Mouse (Mus musculus) heart, postnatal 0 days (tissue): ENCODE data around the gene Nid1. TPM values are rescaled to one million over a fixed set of nuclear protein-coding genes. Genes with fewer than 3 reads are reported as not detected.
"Not testable (repeated sequence)": the region's sequence is repeated elsewhere in the genome, so short reads cannot be mapped to it uniquely, and the experiment has no call there.

ENCODE experiments used
- ATAC-seq: fragments of 200-750 bp; cut with Nextera tagmentation; 2 replicates; pipeline ENCODE4 v1.8.0; 2017; ENCODE audit warnings: low read depth, moderate number of reproducible peaks, moderate library complexity; ENCODE audit not compliant: insufficient read depth
- DNase-seq: peaks from one replicate; pipeline ENCODE4 v3.0.0-alpha.2; 2016; ENCODE audit warnings: low spot score
- H3K27ac ChIP-seq: fragments of 300-500 bp; sonication (generic); 2 replicates; pipeline ENCODE4 v1.5.1; 2014; ENCODE audit warnings: low read depth, mild to moderate bottlenecking
- H3K27me3 ChIP-seq: fragments of 300-500 bp; sonication (generic); 2 replicates; pipeline ENCODE4 v1.6.1; 2014; ENCODE audit warnings: low read length, mixed read lengths; ENCODE audit not compliant: control insufficient read depth, insufficient read depth
- H3K36me3 ChIP-seq: fragments of 300-500 bp; sonication (generic); replicated peaks from 2 replicates; pipeline ENCODE4 v1.6.1; 2014; ENCODE audit warnings: low read length, mixed read lengths; ENCODE audit not compliant: control insufficient read depth, insufficient read depth
- H3K4me1 ChIP-seq: fragments of 300-500 bp; sonication (generic); 2 replicates; pipeline ENCODE4 v1.6.1; 2014; ENCODE audit warnings: antibody characterized with exemption; ENCODE audit not compliant: control insufficient read depth, insufficient read depth
- H3K4me2 ChIP-seq: fragments of 300-500 bp; sonication (generic); 2 replicates; pipeline ENCODE4 v1.6.1; 2014; ENCODE audit warnings: low read depth, mild to moderate bottlenecking, low read length, moderate library complexity
- H3K4me3 ChIP-seq: fragments of 300-500 bp; sonication (generic); 2 replicates; pipeline ENCODE4 v1.5.1; 2014; ENCODE audit warnings: low read depth, low read length
- H3K9ac ChIP-seq: fragments of 300-500 bp; sonication (generic); replicated peaks from 2 replicates; pipeline ENCODE4 v1.6.1; 2014; ENCODE audit warnings: low read depth, low read length, mixed read lengths
- H3K9me3 ChIP-seq: fragments of 300-500 bp; sonication (generic); replicated peaks from 2 replicates; pipeline ENCODE4 v1.6.1; 2016; ENCODE audit warnings: low read length; ENCODE audit not compliant: control insufficient read depth
- CTCF ChIP-seq: IDR thresholded peaks from 2 replicates; pipeline ENCODE4 v1.5.1; 2016; ENCODE audit warnings: antibody characterized with exemption, control low read depth, low read depth
- EP300 ChIP-seq: IDR thresholded peaks from 2 replicates; pipeline ENCODE4 v1.6.1; 2016; ENCODE audit warnings: antibody characterized with exemption, low read depth
- WGBS: fragments of 180-500 bp; shearing (Covaris S2); extraction: QIAGEN DNeasy Blood & Tissue Kit; methylation state at CpG from one replicate; pipeline ENCODE4 v1.1.7; 2014; 5-methylcytosine and 5-hydroxymethylcytosine counted together
- polyA plus RNA-seq: library from polyadenylated mRNA; unstranded; fragments of >200 nt; fragmentation: Nextera tagmentation; extraction: Ambion mirVana; gene quantifications from 2 replicates; pipeline ENCODE4 v1.2.1, GENCODE M21; 2015
- total RNA-seq: library from RNA; depleted of rRNA; stranded (reverse); fragments of >200 nt; gene quantifications from 2 replicates; pipeline ENCODE4 v1.2.3, GENCODE M21; 2014; ENCODE audit warnings: low replicate concordance

The Nid1 gene
- total and polyA plus RNA-seq, 2 experiments from 2014 or later = 50.2 to 127 TPM

DNA sequence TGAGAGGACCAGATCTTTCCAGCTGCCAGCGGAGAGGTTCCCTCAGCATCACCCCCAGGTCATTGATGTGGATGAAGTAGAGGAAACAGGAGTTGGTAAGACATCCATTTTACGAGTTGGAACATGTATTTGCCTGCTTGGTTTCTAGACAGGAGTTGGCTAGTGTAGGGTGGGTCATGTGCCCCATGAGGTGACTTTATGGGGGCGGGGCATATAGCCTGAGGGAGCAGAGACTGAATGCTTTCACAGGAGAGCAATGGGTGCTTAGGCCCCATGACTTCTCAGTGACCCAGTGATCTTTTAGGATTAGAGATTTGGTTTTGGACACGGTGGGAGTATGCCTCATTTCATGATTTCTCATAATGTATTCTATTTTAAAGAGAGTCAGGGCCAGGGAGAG is 31.2 kb downstream of the Nid1 start:
- no peak overlapping the region for H3K9ac ChIP-seq
- DNase-seq = no peak
- TF ChIP-seq CTCF (no peak), EP300 (no peak)
- H3K4me3 ChIP-seq = no peak overlapping the region
- H3K27ac ChIP-seq = no peak overlapping the region
- H3K27me3 ChIP-seq = no peaks in the 10 kb centered on the region
- no peak for ATAC-seq
- H3K9me3 ChIP-seq = no peaks in the 10 kb centered on the region
- no peak overlapping the region for H3K4me2 ChIP-seq
- 81% methylated on average over 4 of the region's 4 CpGs for WGBS
- H3K36me3 ChIP-seq = peaks cover 40% of the 10 kb centered on the region
- H3K4me1 ChIP-seq = peaks cover 8% of the 10 kb centered on the region; the same call in 1 of the 2 replicates

DNA sequence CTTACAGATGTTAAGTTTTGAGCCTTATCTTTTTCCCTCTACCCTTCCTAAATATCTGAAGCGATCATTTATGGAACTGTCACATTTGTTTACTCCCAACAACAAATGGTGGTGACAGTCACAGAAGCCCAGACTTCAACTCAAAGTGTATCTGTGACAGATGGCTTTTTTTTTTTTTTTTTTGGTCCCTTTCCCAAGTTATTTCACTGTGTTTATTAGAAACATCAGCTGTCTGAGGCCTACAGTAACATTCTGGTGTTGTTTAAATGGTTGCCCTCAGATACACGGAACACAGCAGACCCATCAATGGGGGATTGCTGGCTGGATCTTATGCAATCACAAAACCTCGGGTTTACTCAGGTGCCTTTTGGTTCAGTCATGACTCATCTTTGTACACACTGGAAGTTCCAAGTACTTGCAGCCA is 34.0 kb downstream of the Nid1 start:
- H3K9ac ChIP-seq = no peak overlapping the region
- no peak overlapping the region for H3K27ac ChIP-seq
- peaks cover 47% of the 10 kb centered on the region for H3K36me3 ChIP-seq
- no peaks in the 10 kb centered on the region for H3K4me1 ChIP-seq
- H3K4me2 ChIP-seq = no peak overlapping the region
- TF ChIP-seq EP300 = no peak
- no peak for TF ChIP-seq CTCF
- ATAC-seq (no peak), DNase-seq (no peak)
- WGBS = 60% methylated on average over 3 of the region's 3 CpGs
- no peaks in the 10 kb centered on the region for H3K27me3 ChIP-seq
- H3K4me3 ChIP-seq = no peak overlapping the region
- no peaks in the 10 kb centered on the region for H3K9me3 ChIP-seq

DNA sequence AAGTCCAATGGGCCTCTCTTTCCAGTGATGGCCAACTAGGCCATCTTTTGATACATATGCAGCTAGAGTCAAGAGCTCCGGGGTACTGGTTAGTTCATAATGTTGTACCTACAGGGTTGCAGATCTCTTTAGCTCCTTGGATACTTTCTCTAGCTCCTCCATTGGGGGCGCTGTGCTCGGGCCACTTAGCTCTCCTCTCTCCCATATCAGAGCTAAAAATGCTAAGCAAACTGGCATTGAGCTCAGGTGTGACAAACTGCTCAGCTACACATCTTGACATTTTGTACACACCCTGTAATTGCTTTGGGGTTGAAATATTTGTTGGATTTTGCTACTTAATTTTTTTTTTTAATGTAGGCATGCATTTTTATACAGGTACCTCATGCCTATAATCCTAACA is 37.1 kb downstream of the Nid1 start:
- not testable (repeated sequence) for ATAC-seq, H3K9me3 ChIP-seq
- peaks cover 50% of the 10 kb centered on the region for H3K36me3 ChIP-seq

DNA sequence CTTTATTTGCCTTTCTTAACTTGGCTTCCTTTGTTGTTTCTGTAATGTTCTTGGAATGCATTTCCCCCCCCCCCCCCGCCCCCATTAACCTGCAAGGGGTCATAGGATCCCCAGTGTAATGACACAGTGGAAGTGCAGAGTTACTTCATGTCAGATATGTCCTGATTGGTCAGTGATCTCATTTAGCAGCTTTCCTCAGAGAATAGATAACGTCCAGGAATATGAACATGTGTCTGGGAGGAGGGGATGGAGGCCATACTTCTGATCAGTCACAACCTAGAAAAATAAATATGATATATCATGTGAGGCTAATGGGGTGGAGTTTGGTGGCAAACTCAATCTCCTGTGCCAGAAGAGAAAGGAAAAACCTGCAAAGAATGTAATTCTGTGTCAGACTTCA is 37.6 kb downstream of the Nid1 start:
- Histone ChIP-seq H3K27me3 (no peaks in the 10 kb centered on the region), H3K4me1 (no peaks in the 10 kb centered on the region), H3K9me3 (no peaks in the 10 kb centered on the region), H3K4me3 (no peak overlapping the region), H3K27ac (no peak overlapping the region), H3K4me2 (no peak overlapping the region), H3K9ac (no peak overlapping the region), H3K36me3 (peaks cover 55% of the 10 kb centered on the region)
- DNase-seq (no peak), ATAC-seq (no peak)
- WGBS = 32% methylated on average over 2 of the region's 2 CpGs
- TF ChIP-seq CTCF (no peak), EP300 (no peak)

More for the DNA sequence above, 37.1 kb downstream of the Nid1 start:
- WGBS = 69% methylated on average over 2 of the region's 3 CpGs
- not testable (repeated sequence) for H3K4me1 ChIP-seq, H3K4me2 ChIP-seq, H3K9ac ChIP-seq, H3K4me3 ChIP-seq, DNase-seq, H3K27ac ChIP-seq, H3K27me3 ChIP-seq

DNA sequence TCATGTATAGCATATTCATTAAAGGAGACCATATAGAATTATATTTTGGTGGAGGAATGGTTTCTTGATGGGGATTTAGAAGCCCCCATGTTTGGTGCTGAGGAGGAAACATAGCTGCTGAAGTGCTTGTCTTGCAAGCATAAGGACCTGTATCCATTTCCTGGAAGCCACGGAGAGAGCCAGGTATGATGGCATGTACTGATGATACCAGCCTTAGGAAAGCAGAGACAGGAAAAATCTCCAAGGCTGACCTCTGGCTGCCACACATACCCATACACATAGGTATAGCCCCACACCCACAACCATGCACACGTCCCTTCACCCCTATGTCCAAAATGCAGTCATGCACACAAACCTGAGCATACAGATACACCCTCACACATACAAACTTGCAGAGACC is 39.2 kb downstream of the Nid1 start:
- H3K9ac ChIP-seq = no peak overlapping the region
- H3K36me3 ChIP-seq = peaks cover 48% of the 10 kb centered on the region
- H3K9me3 ChIP-seq = no peaks in the 10 kb centered on the region
- no peak overlapping the region for H3K27ac ChIP-seq
- H3K27me3 ChIP-seq = no peaks in the 10 kb centered on the region
- H3K4me1 ChIP-seq = no peaks in the 10 kb centered on the region
- DNase-seq (no peak), ATAC-seq (no peak)
- no peak overlapping the region for H3K4me2 ChIP-seq
- WGBS = 82% methylated on average over 2 of the region's 2 CpGs
- no peak overlapping the region for H3K4me3 ChIP-seq
- no peak for TF ChIP-seq EP300

DNA sequence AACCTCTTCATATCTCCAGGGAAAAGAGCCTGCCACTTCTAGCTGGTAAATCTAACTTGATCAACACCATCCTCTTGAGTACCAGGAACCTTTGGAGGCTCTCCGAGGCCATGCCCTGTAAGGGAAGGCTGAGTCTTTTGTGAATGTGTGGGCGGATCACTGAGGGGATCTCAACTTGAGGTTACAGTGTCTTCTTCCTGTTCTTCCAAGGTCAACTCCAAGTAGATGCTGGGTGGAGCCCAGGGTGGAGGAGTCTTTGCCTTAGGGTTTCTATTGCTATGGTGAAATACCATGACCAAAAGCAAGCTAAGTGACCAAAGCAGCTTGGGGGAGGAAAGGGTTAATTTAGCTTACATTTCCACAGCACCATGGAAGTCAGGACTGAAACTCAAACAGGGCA is 39.7 kb downstream of the Nid1 start:
- H3K9ac ChIP-seq = no peak overlapping the region
- DNase-seq = no peak
- no peak for ATAC-seq
- no peak overlapping the region for H3K4me3 ChIP-seq
- H3K9me3 ChIP-seq = no peaks in the 10 kb centered on the region
- no peaks in the 10 kb centered on the region for H3K4me1 ChIP-seq
- no peak overlapping the region for H3K27ac ChIP-seq
- H3K4me2 ChIP-seq = no peak overlapping the region
- H3K27me3 ChIP-seq = no peaks in the 10 kb centered on the region
- peaks cover 52% of the 10 kb centered on the region for H3K36me3 ChIP-seq
- TF ChIP-seq CTCF = no peak
- no peak for TF ChIP-seq EP300
- WGBS = 83% methylated on average over 2 of the region's 2 CpGs
